Mouse (Mus musculus) embryonic facial prominence, embryonic 10.5 days (tissue): ENCODE measurements around the gene Zdhhc1. TPM values are rescaled to one million over a fixed set of nuclear protein-coding genes. Genes with fewer than 3 reads are reported as not detected.
A peak's percentile ranks its signal among the peaks of the same experiment; 100 is the strongest.

ENCODE experiments used
- DNase-seq: peaks from one replicate; pipeline ENCODE4 v3.0.0-alpha.2; 2017; ENCODE audit warnings: low spot score
- H3K27ac ChIP-seq: fragments of 300-500 bp; sonication (generic); replicated peaks from 2 replicates; pipeline ENCODE4 v1.5.1; 2016; ENCODE audit warnings: mild to moderate bottlenecking
- H3K27me3 ChIP-seq: fragments of 300-500 bp; sonication (generic); replicated peaks from 2 replicates; pipeline ENCODE4 v1.6.1; 2016; ENCODE audit warnings: low read depth, mild to moderate bottlenecking; ENCODE audit not compliant: poor library complexity, severe bottlenecking
- H3K36me3 ChIP-seq: fragments of 300-500 bp; sonication (generic); replicated peaks from 2 replicates; pipeline ENCODE4 v1.6.1; 2016; ENCODE audit warnings: mild to moderate bottlenecking, moderate library complexity
- H3K4me1 ChIP-seq: fragments of 300-500 bp; sonication (generic); 2 replicates; pipeline ENCODE4 v1.6.1; 2016
- H3K4me3 ChIP-seq: fragments of 300-500 bp; sonication (generic); 2 replicates; pipeline ENCODE4 v1.5.1; 2016; ENCODE audit warnings: mild to moderate bottlenecking, moderate library complexity
- H3K9me3 ChIP-seq: fragments of 300-500 bp; sonication (generic); 2 replicates; pipeline ENCODE4 v1.6.1; 2016; ENCODE audit warnings: mild to moderate bottlenecking
- WGBS: fragments of 180-500 bp; shearing (Covaris S2); methylation state at CpG from one replicate; pipeline ENCODE4 v1.1.7; 2016; 5-methylcytosine and 5-hydroxymethylcytosine counted together
- polyA plus RNA-seq: library from polyadenylated mRNA; unstranded; fragments of >200 nt; fragmentation: Nextera tagmentation; extraction: Ambion mirVana; gene quantifications from 2 replicates; pipeline ENCODE4 v1.2.1, GENCODE M21; 2016

Zdhhc1 gene
- polyA plus RNA-seq: 19.2 and 20.5 TPM in 2 replicates

- peaks cover 8% of the 10 kb centered on the region; the same call in 1 of the 2 replicates for H3K27me3 ChIP-seq
- no peaks in the 10 kb centered on the region for H3K36me3 ChIP-seq
- H3K4me1 ChIP-seq: peaks cover 41% of the 10 kb centered on the region
- H3K9me3 ChIP-seq: no peaks in the 10 kb centered on the region
- peak within 1 kb of the TSS; percentile 79 for H3K4me3 ChIP-seq
- H3K27ac ChIP-seq: peak within 1 kb of the TSS; percentile 90
- under 1% methylated on average over 68 of the region's 68 CpGs for WGBS
- peak; percentile 94 for DNase-seq
Observed at GRCm38 (mm10) chr8:105496439-105497180, at the start of gene Zdhhc1. Gene Zdhhc1 (minus strand): TSS chr8:105496902.

GRCm38 (mm10) chr8:105545249-105545648 lies 48.5 kb upstream of the Zdhhc1 start:
- peaks cover 32% of the 10 kb centered on the region for H3K4me1 ChIP-seq
- 91% methylated on average over 3 of the region's 3 CpGs for WGBS
- no peaks in the 10 kb centered on the region for H3K9me3 ChIP-seq
- no peak overlapping the region for H3K4me3 ChIP-seq
- DNase-seq: no peak
- H3K27ac ChIP-seq: no peak overlapping the region
- peaks cover 10% of the 10 kb centered on the region; the same call in 1 of the 2 replicates for H3K36me3 ChIP-seq
- no peaks in the 10 kb centered on the region for H3K27me3 ChIP-seq

- no peak for DNase-seq
- Histone ChIP-seq H3K4me3 (no peak overlapping the region), H3K27ac (no peak overlapping the region), H3K27me3 (no peaks in the 10 kb centered on the region), H3K4me1 (peaks cover 32% of the 10 kb centered on the region), H3K9me3 (no peaks in the 10 kb centered on the region), H3K36me3 (peaks cover 10% of the 10 kb centered on the region; the same call in 1 of the 2 replicates)
- WGBS: 60% methylated on average over 7 of the region's 7 CpGs
Observed at GRCm38 (mm10) chr8:105544544-105545205, 48.0 kb upstream of the Zdhhc1 start.

GRCm38 (mm10) chr8:105543703-105544102 lies 47.0 kb upstream of the Zdhhc1 start:
- H3K4me3 ChIP-seq: no peak overlapping the region
- H3K36me3 ChIP-seq: peaks cover 18% of the 10 kb centered on the region
- no peak for DNase-seq
- H3K27me3 ChIP-seq: no peaks in the 10 kb centered on the region
- H3K27ac ChIP-seq: no peak overlapping the region
- H3K4me1 ChIP-seq: peaks cover 32% of the 10 kb centered on the region
- no peaks in the 10 kb centered on the region for H3K9me3 ChIP-seq
- WGBS: 65% methylated on average over 1 of the region's 1 CpGs

GRCm38 (mm10) chr8:105542808-105543207 lies 46.1 kb upstream of the Zdhhc1 start:
- no peak for DNase-seq
- no peaks in the 10 kb centered on the region for H3K27me3 ChIP-seq
- no peak overlapping the region for H3K4me3 ChIP-seq
- H3K4me1 ChIP-seq: peaks cover 32% of the 10 kb centered on the region
- H3K36me3 ChIP-seq: peaks cover 27% of the 10 kb centered on the region
- no peaks in the 10 kb centered on the region for H3K9me3 ChIP-seq
- 92% methylated on average over 2 of the region's 2 CpGs for WGBS
- no peak overlapping the region for H3K27ac ChIP-seq

- WGBS: 84% methylated on average over 3 of the region's 3 CpGs
- no peak for DNase-seq
- Histone ChIP-seq H3K4me3 (no peak overlapping the region), H3K27ac (no peak overlapping the region), H3K27me3 (no peaks in the 10 kb centered on the region), H3K36me3 (peaks cover 34% of the 10 kb centered on the region), H3K4me1 (peaks cover 29% of the 10 kb centered on the region), H3K9me3 (no peaks in the 10 kb centered on the region)
Observed at GRCm38 (mm10) chr8:105542032-105542656, 45.4 kb upstream of the Zdhhc1 start.

- Histone ChIP-seq H3K9me3 (no peaks in the 10 kb centered on the region), H3K36me3 (peaks cover 50% of the 10 kb centered on the region), H3K4me1 (peaks cover 6% of the 10 kb centered on the region), H3K27ac (no peak overlapping the region), H3K4me3 (no peak overlapping the region), H3K27me3 (no peaks in the 10 kb centered on the region)
- DNase-seq: no peak
- WGBS: 89% methylated on average over 4 of the region's 4 CpGs
Observed at GRCm38 (mm10) chr8:105538940-105539339, 42.2 kb upstream of the Zdhhc1 start.

GRCm38 (mm10) chr8:105537011-105537677 lies 40.4 kb upstream of the Zdhhc1 start:
- 93% methylated on average over 6 of the region's 6 CpGs for WGBS
- Histone ChIP-seq H3K27ac (no peak overlapping the region), H3K4me3 (no peak overlapping the region), H3K36me3 (peaks cover 50% of the 10 kb centered on the region), H3K9me3 (no peaks in the 10 kb centered on the region), H3K27me3 (no peaks in the 10 kb centered on the region), H3K4me1 (peaks cover 11% of the 10 kb centered on the region)
- no peak for DNase-seq

- Histone ChIP-seq H3K9me3 (no peaks in the 10 kb centered on the region), H3K27me3 (no peaks in the 10 kb centered on the region), H3K4me1 (peaks cover 11% of the 10 kb centered on the region), H3K27ac (no peak overlapping the region), H3K36me3 (peaks cover 45% of the 10 kb centered on the region), H3K4me3 (no peak overlapping the region)
- no peak for DNase-seq
- WGBS: 92% methylated on average over 3 of the region's 3 CpGs
Observed at GRCm38 (mm10) chr8:105536546-105536945, 39.8 kb upstream of the Zdhhc1 start.

- no peak overlapping the region for H3K4me3 ChIP-seq
- peaks cover 18% of the 10 kb centered on the region for H3K4me1 ChIP-seq
- peak overlapping the region; percentile 55; the same call in 1 of the 2 replicates for H3K27ac ChIP-seq
- H3K36me3 ChIP-seq: peaks cover 47% of the 10 kb centered on the region
- DNase-seq: peak; percentile 83
- no peaks in the 10 kb centered on the region for H3K27me3 ChIP-seq
- WGBS: 0% methylated on average over 1 of the region's 1 CpGs
- H3K9me3 ChIP-seq: no peaks in the 10 kb centered on the region
Observed at GRCm38 (mm10) chr8:105533892-105534329, 37.2 kb upstream of the Zdhhc1 start.

- Histone ChIP-seq H3K4me3 (no peak overlapping the region), H3K9me3 (no peaks in the 10 kb centered on the region), H3K27ac (peak overlapping the region; percentile 55), H3K36me3 (peaks cover 46% of the 10 kb centered on the region), H3K4me1 (peaks cover 18% of the 10 kb centered on the region), H3K27me3 (no peaks in the 10 kb centered on the region)
- DNase-seq: no peak
- WGBS: 26% methylated on average over 2 of the region's 2 CpGs
Observed at GRCm38 (mm10) chr8:105533439-105533838, 36.7 kb upstream of the Zdhhc1 start.

GRCm38 (mm10) chr8:105531774-105532173 lies 35.1 kb upstream of the Zdhhc1 start:
- H3K4me3 ChIP-seq: no peak overlapping the region
- H3K36me3 ChIP-seq: peaks cover 38% of the 10 kb centered on the region
- no peaks in the 10 kb centered on the region for H3K27me3 ChIP-seq
- H3K9me3 ChIP-seq: no peaks in the 10 kb centered on the region
- no peak overlapping the region for H3K27ac ChIP-seq
- DNase-seq: peak; percentile 51
- H3K4me1 ChIP-seq: peaks cover 18% of the 10 kb centered on the region
- 60% methylated on average over 2 of the region's 2 CpGs for WGBS
